Mouse (Mus musculus) adrenal gland, postnatal 4 days (tissue): ENCODE measurements at regions not wholly inside any gene's neighbourhood (a gene's known extent, or its start where the extent isn't known, plus 50 kb on each side); places are given as distances from the start of the nearest gene placed in this dataset.
"Not testable (repeated sequence)": the region's sequence is repeated elsewhere in the genome, so short reads cannot be mapped to it uniquely, and the experiment has no call there.

Experiments used
- DNase-seq, 2 experiments: peaks; one replicate each; pipeline ENCODE4 v3.0.0; 2021 to 2022; ENCODE audit warnings: low spot score in 2 of 2, mixed read lengths in 2 of 2

DNA sequence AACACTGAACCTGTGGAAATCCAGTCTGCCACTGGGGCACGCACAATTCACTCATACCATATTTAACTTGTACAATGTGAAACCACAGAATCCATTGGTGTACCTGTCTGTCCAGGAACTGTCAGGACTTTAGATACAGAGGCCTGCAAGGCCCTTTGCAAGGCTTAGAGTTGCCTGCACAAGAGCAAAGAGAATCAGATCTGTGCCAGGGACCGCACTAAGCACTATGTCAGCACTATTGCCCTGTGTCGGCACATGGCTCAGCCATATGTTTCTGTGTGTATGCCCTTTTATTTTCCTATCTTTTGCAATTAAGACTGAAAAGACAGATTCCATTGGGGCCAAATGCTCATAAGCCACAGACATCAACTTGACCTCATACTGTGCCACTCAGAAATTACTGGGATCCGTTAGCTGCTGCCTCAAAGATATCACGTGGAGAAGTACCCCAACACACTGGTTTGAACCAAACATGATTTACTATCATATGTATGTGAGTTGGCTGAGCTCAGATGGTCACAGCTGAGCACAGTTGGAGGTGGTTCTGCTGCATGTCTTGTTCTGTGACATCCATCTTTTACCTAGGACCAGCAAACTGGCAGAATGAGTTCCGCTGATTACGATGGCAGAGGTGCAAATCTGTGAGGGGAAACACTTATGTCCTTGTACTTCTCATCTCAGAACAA lies 181.7 kb upstream of the Prkcq start:
- DNase-seq, result no peak

DNA sequence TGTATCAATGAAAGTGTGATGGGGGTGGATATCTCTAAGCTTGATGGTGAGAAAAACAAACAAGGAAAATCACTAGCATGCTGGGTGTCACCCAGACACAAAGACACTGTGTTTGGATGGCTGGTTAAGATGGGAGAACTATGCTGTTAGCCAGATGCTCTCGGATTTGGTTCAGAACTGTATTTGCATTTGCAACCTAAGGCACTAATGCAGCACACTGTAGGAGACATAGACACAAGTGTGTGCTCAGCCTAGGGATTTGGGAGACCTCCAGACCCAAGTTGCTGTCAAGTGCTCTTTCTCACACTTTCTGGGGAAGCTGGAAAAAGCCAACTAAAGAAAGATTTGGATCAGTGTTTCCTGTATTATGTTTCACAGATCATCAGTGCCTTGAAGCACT lies 173.1 kb upstream of the Prkcq start:
- DNase-seq, result no peak

DNA sequence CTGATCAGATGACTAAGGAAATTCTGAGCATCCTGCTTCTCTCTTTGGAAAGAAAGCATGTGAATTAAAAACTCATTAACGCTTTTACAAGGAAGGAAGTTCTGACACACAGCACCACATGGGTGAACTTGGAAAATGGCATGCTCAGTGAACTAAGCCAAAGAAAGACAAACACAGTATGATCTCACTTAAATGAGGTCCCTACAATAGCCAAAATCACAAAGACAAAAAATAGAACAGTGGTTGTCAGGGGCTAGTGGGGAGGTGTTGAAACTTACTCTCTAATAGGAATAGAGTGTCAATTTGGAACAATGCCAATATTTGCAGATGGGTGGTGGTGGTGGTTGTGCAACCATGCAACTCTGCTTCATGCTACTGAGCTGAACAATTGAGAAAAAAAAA lies 172.7 kb upstream of the Prkcq start:
- no peak for DNase-seq

DNA sequence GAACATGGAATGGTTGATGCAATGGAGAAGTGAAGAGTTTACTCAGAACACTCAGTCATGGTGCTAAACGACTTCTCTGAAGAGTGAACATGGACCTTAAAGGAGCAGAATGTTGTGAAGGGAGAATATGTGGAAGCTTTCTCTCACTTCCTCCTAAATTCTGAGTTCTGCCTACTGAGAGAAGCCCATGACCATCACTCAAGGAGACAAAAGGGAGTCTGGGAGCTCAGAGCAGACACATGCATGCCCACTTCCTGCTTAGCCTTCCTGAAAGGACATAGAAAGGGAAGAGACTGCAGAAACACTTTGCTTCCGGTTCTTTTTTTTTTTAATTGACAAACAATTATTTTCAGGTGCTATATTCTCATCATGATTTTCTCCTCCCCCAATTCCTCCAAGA lies 166.1 kb upstream of the Prkcq start:
- DNase-seq, result no peak

GRCm38 (mm10) chr2:11011041-11011962 lies 160.6 kb upstream of the Prkcq start:
- DNase-seq, result no peak

- no peak for DNase-seq
Measured at GRCm38 (mm10) chr2:11012312-11012860, 159.5 kb upstream of the Prkcq start.

DNA sequence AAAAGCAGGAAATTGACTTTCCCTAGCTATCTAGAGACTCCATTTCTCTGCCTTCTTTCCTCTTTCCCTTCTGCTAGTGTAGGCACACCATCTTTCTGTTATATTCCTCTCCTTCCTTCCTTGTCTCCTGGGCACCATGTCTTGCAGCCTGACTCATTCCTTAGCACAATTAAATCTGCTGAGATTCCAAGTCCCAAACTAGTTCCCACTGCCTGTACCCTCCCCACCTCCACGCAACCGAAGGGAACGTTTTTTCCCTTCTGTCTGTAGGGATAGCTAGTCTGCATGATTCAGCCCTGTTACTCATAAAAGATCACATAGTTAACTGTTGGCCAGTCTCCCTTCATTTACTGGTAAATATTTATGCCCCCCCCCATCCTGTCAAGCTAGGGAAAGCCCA lies 158.8 kb upstream of the Prkcq start:
- no peak for DNase-seq

GRCm38 (mm10) chr2:11016446-11016845 lies 155.5 kb upstream of the Prkcq start:
- DNase-seq, result no peak

DNA sequence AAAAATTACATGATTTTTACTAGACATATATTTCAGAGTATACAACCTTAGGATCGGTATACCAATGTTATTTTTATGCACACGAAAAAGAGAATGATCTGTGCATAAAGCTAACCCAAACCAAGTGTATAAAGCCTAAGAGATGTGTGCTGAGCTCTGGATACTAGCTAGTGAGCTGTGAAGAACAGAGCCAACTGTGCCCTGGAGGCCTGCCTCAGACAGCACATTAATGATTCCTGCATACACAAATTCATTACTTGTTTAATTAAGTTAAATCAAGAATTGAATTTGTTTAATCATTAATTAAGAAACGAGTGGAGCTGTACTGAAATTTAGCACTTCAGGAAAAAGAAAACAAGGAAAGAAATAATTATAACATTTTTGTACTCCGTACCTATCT lies 139.0 kb upstream of the Prkcq start:
- no peak for DNase-seq

DNA sequence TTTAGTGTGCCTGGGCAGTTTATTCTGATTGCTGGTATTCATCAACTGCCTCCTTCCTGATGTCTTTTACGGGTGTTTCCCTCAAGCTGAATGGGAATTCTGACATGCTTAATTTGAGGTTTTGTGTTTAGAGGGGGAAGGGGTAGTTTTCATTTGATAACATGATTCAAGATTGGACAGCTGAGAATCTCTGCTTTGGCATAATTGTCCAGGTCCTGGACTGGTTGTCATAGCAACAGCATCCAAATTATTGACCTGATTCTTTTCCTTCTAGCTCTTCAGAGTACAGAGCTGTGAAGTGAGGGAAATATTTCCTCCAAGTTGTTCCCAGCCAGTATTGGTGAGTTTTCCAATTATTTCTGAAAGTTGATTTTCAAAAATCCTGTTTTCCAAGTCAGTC lies 137.7 kb upstream of the Prkcq start:
- no peak for DNase-seq

DNA sequence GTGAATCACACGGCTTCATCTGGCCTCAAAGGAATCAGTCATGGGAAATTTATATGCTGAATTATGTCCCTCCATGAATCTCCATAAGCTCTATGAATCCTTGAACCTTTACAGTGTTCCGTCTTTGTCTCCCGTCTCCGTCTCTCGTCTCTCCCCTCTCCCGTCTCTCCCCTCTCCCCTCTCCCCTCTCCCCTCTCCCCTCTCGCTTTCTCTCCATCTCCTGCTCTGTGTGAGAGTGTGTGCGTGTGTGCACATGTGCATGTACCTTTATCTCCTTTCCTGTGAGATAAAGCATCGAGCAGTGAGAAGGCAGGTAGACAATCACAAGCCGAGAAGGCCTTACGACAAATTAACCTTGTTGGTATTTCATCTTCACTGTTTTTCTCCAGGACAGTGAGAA lies 134.6 kb upstream of the Prkcq start:
- DNase-seq, result no peak

GRCm38 (mm10) chr2:11038440-11038839 lies 133.5 kb upstream of the Prkcq start:
- DNase-seq, result no peak

GRCm38 (mm10) chr2:11040005-11040404 lies 131.9 kb upstream of the Prkcq start:
- DNase-seq, result no peak

DNA sequence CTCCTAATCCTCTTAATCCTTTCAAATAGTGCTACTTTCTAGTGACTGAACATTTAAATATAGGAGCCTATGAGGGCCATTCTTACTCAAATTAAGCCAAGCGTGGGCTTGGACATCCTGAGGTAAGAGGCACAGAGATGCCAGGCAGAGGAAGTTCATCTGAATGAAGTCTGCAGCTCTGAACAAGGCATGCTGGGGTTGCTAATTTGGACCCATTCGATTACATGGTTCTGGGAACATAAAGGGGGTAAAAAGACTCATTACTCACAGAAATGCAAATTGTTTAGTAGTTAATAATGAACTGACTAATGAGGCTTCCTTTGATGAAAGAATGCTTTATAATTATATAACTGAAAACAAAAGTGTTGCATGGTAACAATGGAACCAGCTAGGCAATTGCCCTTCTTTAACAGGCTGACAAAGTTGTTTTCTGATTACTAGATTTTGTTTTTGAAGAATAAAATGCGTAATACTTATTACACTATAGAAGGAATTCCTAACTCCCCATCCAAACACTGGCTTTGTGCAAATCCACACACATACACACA lies 127.1 kb upstream of the Prkcq start:
- no peak for DNase-seq

DNA sequence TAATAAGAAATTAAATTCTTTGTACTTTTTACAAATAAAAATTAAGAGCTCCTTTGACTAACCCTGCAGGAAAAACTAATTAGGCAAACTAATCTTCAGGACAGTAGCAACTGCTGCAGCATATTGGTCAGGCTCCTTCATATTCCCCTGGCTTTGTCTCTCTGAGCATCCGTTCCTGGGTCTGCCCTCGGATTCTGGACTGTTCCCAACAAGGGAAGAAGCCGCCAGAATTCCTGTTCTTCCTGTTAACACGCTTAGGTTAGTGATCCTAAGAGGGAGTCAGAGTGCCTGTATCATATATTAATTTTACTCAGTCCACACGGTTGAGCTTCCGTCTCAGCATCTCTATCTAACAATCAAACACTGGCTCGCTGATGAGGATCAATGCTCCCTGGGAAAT lies 120.3 kb upstream of the Prkcq start:
- DNase-seq, result no peak

- peak in 1 of 2 experiments; percentile 15 for DNase-seq
Measured at GRCm38 (mm10) chr2:11059731-11060425, 112.0 kb upstream of the Prkcq start.

DNA sequence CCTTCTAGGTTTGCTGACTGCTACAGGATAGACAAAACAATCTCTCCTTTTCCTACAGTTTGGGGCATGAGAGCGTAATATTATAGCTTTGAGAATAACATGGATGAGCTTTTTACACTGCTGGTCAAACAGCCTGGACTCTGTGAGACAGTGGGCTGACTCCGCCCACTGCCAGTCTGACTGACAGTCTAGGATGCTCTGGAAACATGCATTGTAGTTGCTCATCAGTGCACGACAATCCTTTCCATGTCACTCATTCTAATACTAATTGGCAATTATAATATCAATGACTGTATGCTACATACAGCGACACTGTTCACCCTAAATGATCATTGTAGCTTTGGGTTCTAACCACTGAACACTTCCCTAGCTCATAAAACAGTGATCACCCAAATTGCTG lies 104.5 kb upstream of the Prkcq start:
- no peak for DNase-seq

DNA sequence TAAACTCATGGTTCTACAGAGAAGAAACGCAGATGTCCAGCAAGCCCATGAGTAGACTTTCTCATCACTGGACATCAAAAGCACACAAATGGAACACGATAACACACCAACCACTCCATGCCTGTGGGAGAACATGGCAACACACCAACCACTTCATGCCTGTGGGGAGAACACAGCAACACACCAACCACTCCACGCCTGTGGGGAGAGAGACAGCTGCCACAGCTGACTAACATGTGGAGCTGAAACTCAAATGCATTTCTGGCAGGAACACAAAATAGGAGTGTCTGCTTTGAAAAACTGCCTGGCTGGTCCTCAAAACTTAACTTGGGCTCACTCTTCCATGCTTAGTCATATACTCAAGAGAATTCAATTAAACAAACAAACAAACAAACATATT lies 88.4 kb upstream of the Prkcq start:
- no peak for DNase-seq

- DNase-seq, result no peak
Measured at GRCm38 (mm10) chr2:11086996-11087395, 84.9 kb upstream of the Prkcq start.

DNA sequence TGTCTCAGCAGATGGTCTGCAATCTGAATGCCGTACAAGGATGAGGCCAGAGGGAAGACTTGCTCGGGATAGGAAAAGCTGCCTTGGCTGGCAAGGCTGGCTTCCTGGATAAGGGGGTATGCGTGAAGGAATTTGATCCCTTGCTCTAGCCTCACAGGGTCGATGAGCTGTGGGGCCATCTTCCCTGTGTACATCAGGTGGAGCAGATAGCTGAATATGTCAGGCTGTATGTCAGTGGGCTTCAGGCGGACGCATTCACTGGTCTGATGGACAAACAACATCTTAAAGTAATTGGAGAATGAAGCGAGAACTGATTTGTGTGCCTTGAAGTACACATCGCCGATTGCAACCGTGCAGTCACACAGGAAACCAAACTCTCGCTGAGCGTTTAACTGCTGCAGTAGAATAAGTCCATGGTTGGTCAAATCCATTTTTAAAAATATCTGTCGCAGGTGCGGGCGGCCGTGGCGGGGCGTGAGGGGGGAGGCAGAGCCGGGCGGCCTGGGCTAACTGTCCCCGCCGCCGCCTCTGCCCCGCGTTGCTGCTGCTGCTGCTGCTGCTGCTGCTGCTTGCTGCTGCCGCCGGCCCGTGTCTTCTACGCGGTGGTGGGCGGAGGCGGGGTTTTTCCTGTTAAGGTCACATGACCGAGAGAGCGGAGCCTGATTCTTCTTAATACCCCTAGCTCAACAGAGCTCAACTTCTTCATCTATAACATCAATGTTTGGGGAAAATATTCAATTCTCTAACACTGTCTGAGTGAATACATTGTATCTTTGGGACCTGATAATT lies 71.9 kb upstream of the Prkcq start:
- DNase-seq, result not testable (repeated sequence)

GRCm38 (mm10) chr2:11113191-11113590 lies 58.7 kb upstream of the Prkcq start:
- DNase-seq, result peak in 1 of 2 experiments; percentile 4
